Mouse (Mus musculus) midbrain, embryonic 14.5 days (tissue): ENCODE measurements at regions not wholly inside any gene's neighbourhood (a gene's known extent, or its start where the extent isn't known, plus 50 kb on each side); places are given as distances from the start of the nearest gene placed in this dataset.

ENCODE experiments used
- ATAC-seq: fragments of 200-750 bp; cut with Nextera tagmentation; 2 replicates; pipeline ENCODE4 v1.8.0; 2017; ENCODE audit warnings: moderate number of reproducible peaks, moderate library complexity; ENCODE audit not compliant: low FRiP score, low TSS enrichment
- DNase-seq: peaks from one replicate; pipeline ENCODE4 v3.0.0-alpha.2; 2015
- H3K27ac ChIP-seq: fragments of 300-500 bp; sonication (generic); replicated peaks from 2 replicates; pipeline ENCODE4 v1.5.1; 2014; ENCODE audit warnings: mild to moderate bottlenecking, low read depth, low read length, moderate library complexity
- H3K27me3 ChIP-seq: fragments of 300-500 bp; sonication (generic); 2 replicates; pipeline ENCODE4 v1.6.1; 2014; ENCODE audit warnings: low read length, control low read depth, mixed read lengths; ENCODE audit not compliant: control insufficient read depth, insufficient read depth
- H3K36me3 ChIP-seq: fragments of 300-500 bp; sonication (generic); 2 replicates; pipeline ENCODE4 v1.6.1; 2014; ENCODE audit warnings: low read length, control low read depth; ENCODE audit not compliant: control insufficient read depth, insufficient read depth
- H3K4me1 ChIP-seq: fragments of 300-500 bp; sonication (generic); 2 replicates; pipeline ENCODE4 v1.6.1; 2014; ENCODE audit warnings: mild to moderate bottlenecking, antibody characterized with exemption, low read length, control low read depth; ENCODE audit not compliant: control insufficient read depth, insufficient read depth
- H3K4me2 ChIP-seq: fragments of 300-500 bp; sonication (generic); 2 replicates; pipeline ENCODE4 v1.6.1; 2014; ENCODE audit warnings: mild to moderate bottlenecking, low read length, moderate library complexity
- H3K4me3 ChIP-seq: fragments of 300-500 bp; sonication (generic); replicated peaks from 2 replicates; pipeline ENCODE4 v1.5.1; 2014; ENCODE audit warnings: low read depth, low read length
- H3K9ac ChIP-seq: fragments of 300-500 bp; sonication (generic); replicated peaks from 2 replicates; pipeline ENCODE4 v1.6.1; 2014; ENCODE audit warnings: mild to moderate bottlenecking, low read length, moderate library complexity
- H3K9me3 ChIP-seq: fragments of 300-500 bp; sonication (generic); 2 replicates; pipeline ENCODE4 v1.6.1; 2016; ENCODE audit warnings: low read length, control low read depth, mixed read lengths; ENCODE audit not compliant: control insufficient read depth
- WGBS: fragments of 180-500 bp; shearing (Covaris S2); extraction: QIAGEN DNeasy Blood & Tissue Kit; methylation state at CpG from one replicate; pipeline ENCODE4 v1.1.7; 2014; 5-methylcytosine and 5-hydroxymethylcytosine counted together

DNA sequence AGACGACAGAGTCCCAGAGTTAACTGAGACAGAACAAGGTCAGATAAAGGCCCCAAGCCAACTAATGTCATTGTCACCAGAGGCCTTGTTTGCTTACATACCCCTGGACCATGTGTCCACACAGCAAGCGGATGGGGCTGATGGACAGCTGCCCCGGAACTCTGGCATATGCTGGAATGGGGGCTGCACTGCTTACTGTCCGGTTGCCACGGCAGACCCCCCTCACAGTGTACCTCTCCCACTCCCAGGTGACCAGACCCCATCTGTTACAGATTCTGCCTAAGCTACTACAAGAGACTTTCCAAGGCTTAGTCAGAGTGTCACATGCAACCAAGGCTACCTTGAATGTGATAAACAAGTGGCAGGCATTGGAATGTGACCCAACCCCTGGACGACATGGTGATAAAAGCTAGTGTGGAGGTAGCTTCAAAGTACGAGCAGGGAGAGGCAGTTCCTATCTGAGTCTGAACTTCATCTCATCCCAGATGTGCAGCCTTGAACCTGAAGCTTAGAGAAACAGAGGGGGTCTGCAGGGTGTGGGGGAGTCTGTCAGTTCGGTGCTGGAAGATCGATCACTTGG is 117.0 kb upstream of the Zmiz1 start:
- no peak overlapping the region for H3K4me2 ChIP-seq
- 68% methylated on average over 9 of the region's 9 CpGs for whole genome bisulfite sequencing
- no peak for DNase-seq

DNA sequence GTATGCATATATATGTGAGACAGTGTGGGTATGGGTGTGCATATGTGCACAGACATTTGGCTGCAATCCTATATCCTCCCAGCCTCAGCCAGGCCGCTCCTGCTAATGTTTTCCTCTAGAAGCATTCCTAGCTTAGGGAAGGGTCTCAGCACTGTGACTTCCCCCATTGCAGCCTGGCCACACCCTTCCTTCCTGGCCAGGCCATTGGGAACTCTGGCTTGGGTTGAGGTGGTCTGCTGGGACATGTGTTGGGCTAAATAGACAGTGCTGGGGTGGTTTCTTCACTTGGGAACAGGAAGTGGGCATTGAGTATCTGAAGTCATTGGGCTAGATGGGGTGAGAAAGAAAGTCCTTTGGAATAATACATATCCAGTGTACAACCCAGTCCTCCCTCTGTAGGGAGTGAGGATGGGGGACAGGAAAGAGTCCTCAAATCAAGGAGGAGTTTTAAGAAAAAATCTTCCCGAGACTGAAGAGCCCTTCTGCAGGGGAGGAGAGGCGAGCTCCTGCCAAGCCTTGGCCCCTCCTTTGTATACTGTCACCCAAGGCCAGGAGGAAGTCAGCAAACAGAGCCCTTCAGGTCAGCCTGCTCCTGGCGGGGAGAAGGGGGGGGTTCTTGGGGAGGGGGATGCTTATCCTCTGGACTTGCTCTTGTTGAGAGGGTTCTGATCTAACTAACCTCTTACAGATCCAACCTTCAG is 116.0 kb upstream of the Zmiz1 start:
- ATAC-seq (no peak), DNase-seq (no peak)
- Histone ChIP-seq H3K27ac (no peak overlapping the region), H3K9ac (no peak overlapping the region), H3K27me3 (no peaks in the 10 kb centered on the region), H3K4me3 (no peak overlapping the region), H3K4me2 (no peak overlapping the region), H3K9me3 (no peaks in the 10 kb centered on the region), H3K4me1 (peaks cover 12% of the 10 kb centered on the region; the same call in 1 of the 2 replicates), H3K36me3 (no peaks in the 10 kb centered on the region)
- WGBS, result 63% methylated on average over 4 of the region's 4 CpGs

More for the DNA sequence above, 117.0 kb upstream of the Zmiz1 start:
- no peak overlapping the region; the same call in 1 of the 2 replicates for H3K9ac ChIP-seq
- no peaks in the 10 kb centered on the region for H3K27me3 ChIP-seq
- H3K4me1 ChIP-seq, result peaks cover 12% of the 10 kb centered on the region; the same call in 1 of the 2 replicates
- no peaks in the 10 kb centered on the region for H3K36me3 ChIP-seq
- no peak overlapping the region for H3K27ac ChIP-seq
- no peak overlapping the region for H3K4me3 ChIP-seq
- ATAC-seq, result no peak
- H3K9me3 ChIP-seq, result no peaks in the 10 kb centered on the region

- ATAC-seq (no peak), DNase-seq (no peak)
- H3K27me3 ChIP-seq, result no peaks in the 10 kb centered on the region
- H3K4me3 ChIP-seq, result no peak overlapping the region
- no peak overlapping the region for H3K9ac ChIP-seq
- H3K4me2 ChIP-seq, result no peak overlapping the region
- no peak overlapping the region for H3K27ac ChIP-seq
- no peaks in the 10 kb centered on the region for H3K36me3 ChIP-seq
- WGBS, result 54% methylated on average over 2 of the region's 2 CpGs
- no peaks in the 10 kb centered on the region for H3K9me3 ChIP-seq
- H3K4me1 ChIP-seq, result no peaks in the 10 kb centered on the region
Observed at GRCm38 (mm10) chr14:25345995-25346394, 113.0 kb upstream of the Zmiz1 start.

- H3K4me1 ChIP-seq, result no peaks in the 10 kb centered on the region
- H3K9ac ChIP-seq, result no peak overlapping the region
- H3K4me2 ChIP-seq, result no peak overlapping the region
- H3K9me3 ChIP-seq, result no peaks in the 10 kb centered on the region
- DNase-seq (no peak), ATAC-seq (no peak)
- no peak overlapping the region for H3K27ac ChIP-seq
- H3K4me3 ChIP-seq, result no peak overlapping the region
- H3K27me3 ChIP-seq, result no peaks in the 10 kb centered on the region
- WGBS, result 87% methylated on average over 7 of the region's 7 CpGs
- H3K36me3 ChIP-seq, result no peaks in the 10 kb centered on the region
Observed at GRCm38 (mm10) chr14:25346813-25347610, 112.0 kb upstream of the Zmiz1 start.

DNA sequence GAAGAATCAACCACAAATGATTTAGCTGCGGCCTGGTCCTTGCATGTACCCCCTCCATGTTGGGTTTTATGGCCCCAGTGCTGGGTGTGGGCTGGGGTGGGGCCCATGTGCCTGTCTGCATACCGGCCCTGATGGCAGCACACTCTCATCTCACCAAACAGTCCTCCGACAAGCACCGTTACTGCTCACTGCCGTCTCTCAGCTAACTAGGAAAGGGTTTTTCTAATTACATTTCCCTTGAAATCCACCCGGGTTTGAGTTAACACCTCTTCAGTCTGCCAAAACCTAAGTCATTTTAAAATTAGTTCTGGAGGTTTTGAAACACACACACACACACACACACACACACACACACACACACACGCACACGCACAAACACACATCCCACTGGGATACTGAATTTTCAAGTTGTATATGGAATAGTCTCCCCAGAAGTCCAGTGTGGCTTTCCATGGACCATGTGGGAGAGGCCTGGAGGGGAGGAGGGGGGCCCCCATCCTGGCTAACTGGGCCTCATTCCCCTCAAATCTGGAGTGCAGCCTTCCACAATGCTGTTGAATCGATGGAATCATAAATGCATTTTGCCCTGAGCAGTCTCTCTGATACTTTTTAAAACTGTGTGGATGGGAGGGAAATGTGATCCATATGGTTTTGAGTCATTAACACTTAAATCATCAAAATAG is 108.6 kb upstream of the Zmiz1 start:
- WGBS, result 86% methylated on average over 9 of the region's 9 CpGs
- H3K36me3 ChIP-seq, result no peaks in the 10 kb centered on the region
- ATAC-seq, result no peak
- H3K9me3 ChIP-seq, result no peaks in the 10 kb centered on the region
- no peak overlapping the region for H3K4me2 ChIP-seq
- no peaks in the 10 kb centered on the region for H3K4me1 ChIP-seq
- H3K27me3 ChIP-seq, result no peaks in the 10 kb centered on the region
- H3K27ac ChIP-seq, result no peak overlapping the region
- no peak overlapping the region for H3K4me3 ChIP-seq
- H3K9ac ChIP-seq, result no peak overlapping the region
- no peak for DNase-seq

DNA sequence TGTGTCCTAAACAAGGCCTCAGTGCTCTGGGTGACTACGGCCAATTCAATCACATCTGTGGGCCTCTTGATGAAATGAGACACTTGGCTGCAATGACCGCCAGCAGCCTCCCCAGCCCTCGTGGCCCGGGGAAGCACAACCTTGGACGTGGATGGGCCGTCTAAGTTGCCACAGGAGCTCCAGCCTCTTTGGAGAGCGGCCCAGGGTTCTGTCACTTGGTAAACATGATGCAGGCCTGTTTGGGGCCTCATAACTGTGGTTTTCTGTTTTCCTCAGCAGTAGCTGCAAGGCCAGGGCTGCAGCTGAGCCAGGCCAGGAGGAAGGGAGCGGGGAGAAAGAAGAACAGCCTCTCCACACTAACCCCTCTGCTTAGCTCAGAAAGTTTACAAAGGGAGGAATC is 105.2 kb upstream of the Zmiz1 start:
- Histone ChIP-seq H3K27ac (no peak overlapping the region), H3K4me2 (no peak overlapping the region), H3K27me3 (no peaks in the 10 kb centered on the region), H3K9ac (no peak overlapping the region), H3K36me3 (no peaks in the 10 kb centered on the region), H3K9me3 (no peaks in the 10 kb centered on the region), H3K4me3 (no peak overlapping the region), H3K4me1 (no peaks in the 10 kb centered on the region)
- DNase-seq (no peak), ATAC-seq (no peak)
- WGBS, result 86% methylated on average over 8 of the region's 8 CpGs

DNA sequence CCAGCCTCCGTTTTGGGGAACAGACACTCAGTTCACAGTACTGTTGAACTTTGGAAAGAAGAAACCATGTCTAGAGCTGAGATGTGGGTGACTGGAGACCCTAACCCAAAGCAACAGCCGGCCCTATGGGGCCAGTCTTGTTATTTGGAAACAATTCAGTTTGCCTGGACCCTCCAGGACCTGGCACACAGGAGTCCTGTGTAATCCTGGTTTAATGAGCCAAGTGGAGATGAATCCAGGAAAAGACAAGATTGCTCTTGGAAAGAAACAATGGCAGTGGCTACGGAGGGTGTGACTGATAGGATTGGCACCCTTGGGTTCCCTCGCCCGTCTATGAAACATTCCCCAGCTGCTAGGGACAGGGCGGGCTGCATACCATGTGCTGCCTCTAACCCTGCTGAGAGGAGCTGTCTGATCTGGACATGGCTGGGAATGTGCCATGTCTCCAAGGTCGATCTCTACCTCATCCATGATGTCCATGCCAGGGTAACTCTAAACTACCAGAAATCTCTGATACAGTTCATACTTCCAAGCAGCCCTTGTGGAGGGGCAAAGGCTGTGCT is 104.6 kb upstream of the Zmiz1 start:
- no peaks in the 10 kb centered on the region for H3K27me3 ChIP-seq
- DNase-seq (no peak), ATAC-seq (no peak)
- H3K4me3 ChIP-seq, result no peak overlapping the region
- H3K36me3 ChIP-seq, result no peaks in the 10 kb centered on the region
- no peak overlapping the region for H3K4me2 ChIP-seq
- 48% methylated on average over 7 of the region's 7 CpGs for WGBS
- H3K27ac ChIP-seq, result no peak overlapping the region
- no peak overlapping the region for H3K9ac ChIP-seq
- no peaks in the 10 kb centered on the region for H3K9me3 ChIP-seq
- H3K4me1 ChIP-seq, result no peaks in the 10 kb centered on the region

- no peak for ATAC-seq
- no peak for DNase-seq
- H3K9ac ChIP-seq, result no peak overlapping the region
- no peaks in the 10 kb centered on the region for H3K36me3 ChIP-seq
- H3K9me3 ChIP-seq, result no peaks in the 10 kb centered on the region
- no peaks in the 10 kb centered on the region for H3K27me3 ChIP-seq
- H3K27ac ChIP-seq, result no peak overlapping the region
- no peak overlapping the region for H3K4me3 ChIP-seq
- peaks cover 6% of the 10 kb centered on the region; the same call in 1 of the 2 replicates for H3K4me1 ChIP-seq
- 87% methylated on average over 9 of the region's 9 CpGs for WGBS
- no peak overlapping the region for H3K4me2 ChIP-seq
Observed at GRCm38 (mm10) chr14:25357805-25358204, 101.2 kb upstream of the Zmiz1 start.
